Mouse (Mus musculus) heart, postnatal 0 days (tissue): Measurements from ENCODE around the gene Kdm2b. TPM values are rescaled to one million over a fixed set of nuclear protein-coding genes. Genes with fewer than 3 reads are reported as not detected.

Experiments
- ATAC-seq: fragments of 200-750 bp; cut with Nextera tagmentation; 2 replicates; pipeline ENCODE4 v1.8.0; 2017; ENCODE audit warnings: low read depth, moderate number of reproducible peaks, moderate library complexity; ENCODE audit not compliant: insufficient read depth
- DNase-seq: peaks from one replicate; pipeline ENCODE4 v3.0.0-alpha.2; 2016; ENCODE audit warnings: low spot score
- H3K27ac ChIP-seq: fragments of 300-500 bp; sonication (generic); 2 replicates; pipeline ENCODE4 v1.5.1; 2014; ENCODE audit warnings: low read depth, mild to moderate bottlenecking
- H3K27me3 ChIP-seq: fragments of 300-500 bp; sonication (generic); 2 replicates; pipeline ENCODE4 v1.6.1; 2014; ENCODE audit warnings: low read length, mixed read lengths; ENCODE audit not compliant: control insufficient read depth, insufficient read depth
- H3K36me3 ChIP-seq: fragments of 300-500 bp; sonication (generic); replicated peaks from 2 replicates; pipeline ENCODE4 v1.6.1; 2014; ENCODE audit warnings: low read length, mixed read lengths; ENCODE audit not compliant: control insufficient read depth, insufficient read depth
- H3K4me1 ChIP-seq: fragments of 300-500 bp; sonication (generic); 2 replicates; pipeline ENCODE4 v1.6.1; 2014; ENCODE audit warnings: antibody characterized with exemption; ENCODE audit not compliant: control insufficient read depth, insufficient read depth
- H3K4me2 ChIP-seq: fragments of 300-500 bp; sonication (generic); 2 replicates; pipeline ENCODE4 v1.6.1; 2014; ENCODE audit warnings: low read depth, mild to moderate bottlenecking, low read length, moderate library complexity
- H3K4me3 ChIP-seq: fragments of 300-500 bp; sonication (generic); 2 replicates; pipeline ENCODE4 v1.5.1; 2014; ENCODE audit warnings: low read depth, low read length
- H3K9ac ChIP-seq: fragments of 300-500 bp; sonication (generic); replicated peaks from 2 replicates; pipeline ENCODE4 v1.6.1; 2014; ENCODE audit warnings: low read depth, low read length, mixed read lengths
- H3K9me3 ChIP-seq: fragments of 300-500 bp; sonication (generic); replicated peaks from 2 replicates; pipeline ENCODE4 v1.6.1; 2016; ENCODE audit warnings: low read length; ENCODE audit not compliant: control insufficient read depth
- CTCF ChIP-seq: IDR thresholded peaks from 2 replicates; pipeline ENCODE4 v1.5.1; 2016; ENCODE audit warnings: antibody characterized with exemption, control low read depth, low read depth
- EP300 ChIP-seq: IDR thresholded peaks from 2 replicates; pipeline ENCODE4 v1.6.1; 2016; ENCODE audit warnings: antibody characterized with exemption, low read depth
- WGBS: fragments of 180-500 bp; shearing (Covaris S2); extraction: QIAGEN DNeasy Blood & Tissue Kit; methylation state at CpG from one replicate; pipeline ENCODE4 v1.1.7; 2014; 5-methylcytosine and 5-hydroxymethylcytosine counted together
- polyA plus RNA-seq: library from polyadenylated mRNA; unstranded; fragments of >200 nt; fragmentation: Nextera tagmentation; extraction: Ambion mirVana; gene quantifications from 2 replicates; pipeline ENCODE4 v1.2.1, GENCODE M21; 2015
- total RNA-seq: library from RNA; depleted of rRNA; stranded (reverse); fragments of >200 nt; gene quantifications from 2 replicates; pipeline ENCODE4 v1.2.3, GENCODE M21; 2014; ENCODE audit warnings: low replicate concordance

The Kdm2b gene
- total and polyA plus RNA-seq, 2 experiments from 2014 or later = 14.7 to 29.3 TPM

DNA sequence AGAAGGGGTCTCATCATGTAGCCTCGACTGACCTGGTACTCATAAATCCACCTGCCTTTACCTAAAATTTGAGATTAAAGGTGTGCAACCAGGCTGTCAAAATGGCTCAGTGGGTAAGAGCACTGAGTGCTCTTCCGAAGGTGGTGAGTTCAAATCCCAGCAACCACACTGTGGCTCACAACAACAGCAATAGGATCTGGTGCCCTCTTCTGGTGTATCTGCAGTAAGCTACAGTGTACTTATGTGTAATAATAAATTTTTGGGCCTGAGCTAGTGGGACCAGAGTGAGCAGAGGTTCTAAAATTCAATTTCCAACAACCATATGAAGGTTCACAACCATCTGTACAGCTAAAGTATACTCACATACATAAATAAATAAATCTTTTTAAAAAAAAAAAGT is 81.6 kb downstream of the Kdm2b start:
- Histone ChIP-seq H3K27me3 (no peaks in the 10 kb centered on the region), H3K4me3 (no peak overlapping the region), H3K4me2 (no peak overlapping the region), H3K36me3 (no peaks in the 10 kb centered on the region), H3K4me1 (peaks cover 12% of the 10 kb centered on the region), H3K27ac (no peak overlapping the region), H3K9me3 (no peaks in the 10 kb centered on the region), H3K9ac (no peak overlapping the region)
- DNase-seq (no peak), ATAC-seq (no peak)
- peak; percentile 26 for TF ChIP-seq CTCF
- no peak for TF ChIP-seq EP300
- 90% methylated on average over 2 of the region's 2 CpGs for WGBS

DNA sequence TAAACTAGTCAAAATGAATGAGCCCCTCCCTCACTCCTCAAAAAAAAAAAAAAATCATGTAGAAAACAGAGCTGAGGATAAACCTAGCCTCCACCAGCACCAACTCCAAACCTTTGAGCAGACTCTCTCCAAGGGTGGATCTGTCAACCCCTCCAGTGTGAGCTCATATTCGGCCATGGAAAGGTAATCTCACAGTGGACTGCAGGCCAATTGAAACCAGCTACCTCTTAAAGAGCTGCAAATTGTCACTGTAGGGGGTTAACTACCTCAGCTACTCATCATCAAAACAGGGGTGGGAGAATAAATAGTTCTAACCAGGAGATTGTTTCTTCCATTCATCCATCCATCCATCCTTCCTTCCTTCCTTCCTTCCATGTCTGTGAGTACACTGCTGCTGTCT is 82.4 kb downstream of the Kdm2b start:
- peaks cover 12% of the 10 kb centered on the region for H3K4me1 ChIP-seq
- no peak overlapping the region for H3K27ac ChIP-seq
- no peak overlapping the region for H3K4me3 ChIP-seq
- no peaks in the 10 kb centered on the region for H3K9me3 ChIP-seq
- H3K4me2 ChIP-seq = no peak overlapping the region
- no peak overlapping the region for H3K9ac ChIP-seq
- no peak for ATAC-seq
- no peak for DNase-seq
- 90% methylated on average over 1 of the region's 1 CpGs for WGBS
- TF ChIP-seq EP300 = no peak
- no peak for TF ChIP-seq CTCF
- H3K27me3 ChIP-seq = no peaks in the 10 kb centered on the region
- no peaks in the 10 kb centered on the region for H3K36me3 ChIP-seq

- DNase-seq = no peak
- Histone ChIP-seq H3K4me3 (no peak overlapping the region), H3K4me2 (no peak overlapping the region), H3K4me1 (peaks cover 14% of the 10 kb centered on the region; the same call in 1 of the 2 replicates), H3K27me3 (no peaks in the 10 kb centered on the region), H3K36me3 (no peaks in the 10 kb centered on the region), H3K9ac (no peak overlapping the region), H3K9me3 (no peaks in the 10 kb centered on the region), H3K27ac (no peak overlapping the region)
- no peak for ATAC-seq
- 81% methylated on average over 5 of the region's 5 CpGs for WGBS
- TF ChIP-seq EP300 = no peak
- no peak for TF ChIP-seq CTCF
Observed at GRCm38 (mm10) chr5:122903165-122903564, 86.5 kb downstream of the Kdm2b start.

GRCm38 (mm10) chr5:122902228-122902627 is 87.4 kb downstream of the Kdm2b start:
- ATAC-seq = no peak
- DNase-seq = no peak
- Histone ChIP-seq H3K4me2 (no peak overlapping the region), H3K27me3 (no peaks in the 10 kb centered on the region), H3K9me3 (no peaks in the 10 kb centered on the region), H3K9ac (no peak overlapping the region), H3K36me3 (no peaks in the 10 kb centered on the region), H3K4me1 (peaks cover 19% of the 10 kb centered on the region; the same call in 1 of the 2 replicates), H3K27ac (no peak overlapping the region), H3K4me3 (no peak overlapping the region)
- no peak for TF ChIP-seq EP300
- no peak for TF ChIP-seq CTCF
- WGBS = 82% methylated on average over 6 of the region's 6 CpGs

DNA sequence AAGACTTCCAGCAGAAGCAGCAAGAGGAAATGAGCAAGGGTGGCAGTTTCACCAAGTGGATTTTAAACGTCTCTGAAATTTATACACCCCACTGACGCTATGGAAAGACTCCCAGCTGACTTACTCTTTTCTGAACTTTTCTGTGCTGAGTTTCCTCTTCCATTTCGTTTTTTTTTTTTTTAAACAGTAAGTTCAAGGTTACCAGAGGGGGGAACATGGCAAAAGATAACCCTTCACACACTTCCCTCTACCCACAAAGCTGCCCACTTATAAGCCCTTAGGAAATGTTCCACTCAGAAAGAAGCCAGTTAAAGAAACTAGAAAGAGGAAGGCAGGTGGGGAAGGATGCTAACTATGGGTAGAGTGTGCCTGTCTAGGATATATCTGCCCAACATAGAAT is 88.0 kb downstream of the Kdm2b start:
- no peaks in the 10 kb centered on the region for H3K9me3 ChIP-seq
- TF ChIP-seq EP300 (no peak), CTCF (no peak)
- no peak overlapping the region for H3K4me2 ChIP-seq
- WGBS = 55% methylated on average over 3 of the region's 3 CpGs
- no peak for DNase-seq
- no peaks in the 10 kb centered on the region for H3K36me3 ChIP-seq
- no peaks in the 10 kb centered on the region for H3K27me3 ChIP-seq
- H3K27ac ChIP-seq = no peak overlapping the region
- H3K4me1 ChIP-seq = peaks cover 19% of the 10 kb centered on the region; the same call in 1 of the 2 replicates
- no peak for ATAC-seq
- H3K9ac ChIP-seq = no peak overlapping the region
- H3K4me3 ChIP-seq = no peak overlapping the region

GRCm38 (mm10) chr5:122901179-122901578 is 88.4 kb downstream of the Kdm2b start:
- no peaks in the 10 kb centered on the region for H3K9me3 ChIP-seq
- TF ChIP-seq CTCF = no peak
- no peak for TF ChIP-seq EP300
- H3K9ac ChIP-seq = peak overlapping the region; percentile 90; the same call in 1 of the 2 replicates
- H3K4me2 ChIP-seq = peak overlapping the region; percentile 92; the same call in 1 of the 2 replicates
- no peak overlapping the region for H3K27ac ChIP-seq
- 64% methylated on average over 11 of the region's 11 CpGs for WGBS
- ATAC-seq = no peak
- no peaks in the 10 kb centered on the region for H3K36me3 ChIP-seq
- H3K27me3 ChIP-seq = no peaks in the 10 kb centered on the region
- no peak overlapping the region for H3K4me3 ChIP-seq
- H3K4me1 ChIP-seq = peaks cover 19% of the 10 kb centered on the region; the same call in 1 of the 2 replicates
- DNase-seq = no peak
